Mouse (Mus musculus): Measurements from ENCODE around the gene Cryzl1. TPM values are rescaled to one million over a fixed set of nuclear protein-coding genes. Genes with fewer than 3 reads are reported as not detected.
"Not testable (repeated sequence)": the region's sequence is repeated elsewhere in the genome, so short reads cannot be mapped to it uniquely, and the experiment has no call there.

Gene Cryzl1
- polyA plus RNA-seq, 1 experiment from 2014 or later = 48.2 TPM

DNA sequence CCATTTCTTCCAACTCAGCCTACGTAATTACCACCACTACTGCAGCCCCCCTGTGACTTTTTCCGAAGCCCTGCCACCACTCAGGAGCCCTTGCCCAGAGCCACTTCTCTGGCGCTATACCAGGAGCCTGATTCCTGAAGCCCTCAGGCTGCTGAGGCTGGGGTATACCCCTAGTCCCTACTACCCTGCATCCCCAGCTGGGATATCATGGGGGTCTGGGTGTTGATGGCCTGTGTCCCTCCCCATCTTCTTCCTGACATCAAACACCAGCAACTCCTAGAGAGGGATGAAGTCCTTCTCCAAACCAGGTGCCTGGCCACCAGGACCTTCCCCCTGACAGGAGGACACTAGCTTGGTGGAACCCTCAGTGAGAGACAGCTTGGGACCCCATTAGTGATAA lies 76.6 kb downstream of the Cryzl1 start:
- Histone ChIP-seq H3K4me3 (no peak overlapping the region), H3K36me3 (peaks cover 48% of the 10 kb centered on the region), H3K9me3 (replicated peaks) (no peaks in the 10 kb centered on the region), H3K9ac (no peak overlapping the region), H3K4me2 (no peak overlapping the region), H3K4me1 (replicated peaks) (peaks cover 10% of the 10 kb centered on the region), H3K27ac (ENCODE audit: poor library complexity, severe bottlenecking) (no peak overlapping the region), H3K27me3 (replicated peaks) (no peaks in the 10 kb centered on the region)
- ATAC-seq (ENCODE audit: insufficient number of reproducible peaks, low FRiP score) = no peak
- WGBS = 90% methylated on average over 3 of the region's 3 CpGs

GRCm38 (mm10) chr16:91649781-91650180 lies 79.0 kb downstream of the Cryzl1 start:
- no peak overlapping the region for H3K27ac ChIP-seq (ENCODE audit: poor library complexity, severe bottlenecking)
- H3K27me3 ChIP-seq (replicated peaks) = no peaks in the 10 kb centered on the region
- H3K4me2 ChIP-seq = no peak overlapping the region
- H3K9me3 ChIP-seq (replicated peaks) = no peaks in the 10 kb centered on the region
- H3K4me3 ChIP-seq = no peak overlapping the region
- ATAC-seq (ENCODE audit: insufficient number of reproducible peaks, low FRiP score) = no peak
- H3K4me1 ChIP-seq (replicated peaks) = peaks cover 10% of the 10 kb centered on the region
- H3K36me3 ChIP-seq = peaks cover 24% of the 10 kb centered on the region
- H3K9ac ChIP-seq = no peak overlapping the region

DNA sequence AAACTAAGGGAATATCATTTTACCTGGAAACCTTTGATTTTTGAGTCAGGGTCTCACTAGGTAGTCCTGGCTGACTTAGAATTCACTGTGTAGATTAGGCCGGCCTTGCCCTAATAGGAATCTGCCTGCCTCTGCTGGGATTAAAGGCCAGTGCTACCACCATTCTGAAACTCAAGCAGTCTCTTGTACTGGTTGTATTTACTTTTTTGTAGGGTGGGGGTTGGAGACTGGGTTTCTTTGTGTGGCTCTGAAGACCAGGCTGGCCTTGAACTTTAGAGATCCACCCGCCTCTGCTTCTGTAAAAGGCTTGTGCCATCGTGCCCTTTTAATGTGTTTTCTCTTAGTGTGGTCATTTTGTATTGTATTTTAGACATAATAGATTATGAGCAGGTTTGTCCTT lies 79.5 kb downstream of the Cryzl1 start:
- H3K4me2 ChIP-seq = peak overlapping the region; percentile 79
- H3K9ac ChIP-seq = peak overlapping the region; percentile 57
- no peak overlapping the region for H3K27ac ChIP-seq (ENCODE audit: poor library complexity, severe bottlenecking)
- WGBS = 55% methylated on average over 3 of the region's 3 CpGs
- H3K9me3 ChIP-seq (replicated peaks) = no peaks in the 10 kb centered on the region
- peak overlapping the region; percentile 40 for H3K4me3 ChIP-seq
- ATAC-seq (ENCODE audit: insufficient number of reproducible peaks, low FRiP score) = no peak
- no peaks in the 10 kb centered on the region for H3K27me3 ChIP-seq (replicated peaks)
- H3K36me3 ChIP-seq = peaks cover 21% of the 10 kb centered on the region
- peaks cover 12% of the 10 kb centered on the region for H3K4me1 ChIP-seq (replicated peaks)

- Histone ChIP-seq H3K9me3 (replicated peaks) (no peaks in the 10 kb centered on the region), H3K4me1 (replicated peaks) (peaks cover 12% of the 10 kb centered on the region), H3K4me2 (peak overlapping the region; percentile 55), H3K27me3 (replicated peaks) (no peaks in the 10 kb centered on the region), H3K36me3 (peaks cover 19% of the 10 kb centered on the region), H3K4me3 (peak overlapping the region; percentile 87), H3K27ac (ENCODE audit: poor library complexity, severe bottlenecking) (peak overlapping the region; percentile 99), H3K9ac (peak overlapping the region; percentile 95)
- ATAC-seq (ENCODE audit: insufficient number of reproducible peaks, low FRiP score) = peak; percentile 76
- WGBS = under 1% methylated on average over 25 of the region's 25 CpGs
Observed at GRCm38 (mm10) chr16:91648220-91648550, 80.6 kb downstream of the Cryzl1 start.

DNA sequence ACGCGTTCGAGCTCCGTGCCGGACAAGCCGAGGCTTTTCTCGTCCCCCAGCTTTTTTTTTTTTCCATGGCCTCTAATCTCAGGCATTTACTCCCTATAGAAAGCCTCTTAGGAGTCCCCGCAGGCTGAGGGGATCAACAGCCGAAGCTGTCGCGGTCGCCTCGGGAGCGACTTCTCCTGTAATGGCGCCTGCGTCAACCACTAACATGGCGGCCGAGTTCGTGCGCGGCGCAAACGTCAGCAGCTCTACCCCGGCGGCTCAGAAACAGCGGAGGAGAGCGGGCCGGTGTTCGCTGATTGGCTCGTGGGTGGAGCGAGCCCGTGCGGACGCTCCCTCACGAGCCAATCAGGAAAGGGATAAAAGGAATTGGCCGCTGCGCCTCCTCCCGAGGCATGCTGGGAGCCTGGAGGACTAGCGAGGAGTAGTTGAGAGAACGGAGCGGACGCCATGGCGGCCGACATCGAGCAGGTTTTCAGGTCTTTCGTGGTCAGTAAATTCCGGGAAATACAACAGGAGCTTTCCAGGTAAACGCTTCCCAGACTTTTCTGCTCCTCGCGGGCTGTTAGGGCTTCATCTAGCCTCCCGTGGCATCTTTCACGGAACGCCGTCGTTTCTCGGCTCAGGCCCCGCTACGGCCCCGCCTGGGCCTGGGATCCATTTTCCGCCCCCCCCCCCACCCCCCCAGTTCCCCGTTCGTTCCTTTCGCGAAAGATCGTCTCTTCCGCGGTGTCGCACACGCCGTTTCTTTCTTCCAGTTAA lies 81.1 kb downstream of the Cryzl1 start, which contains the start of gene Son:
Son (plus strand) TSS at position 46 of the 759 bp plus-strand sequence.
- no peaks in the 10 kb centered on the region for H3K27me3 ChIP-seq (replicated peaks)
- no peaks in the 10 kb centered on the region for H3K9me3 ChIP-seq (replicated peaks)
- H3K9ac ChIP-seq = peak within 1 kb of the TSS; percentile 95
- peak within 1 kb of the TSS; percentile 87 for H3K4me3 ChIP-seq
- under 1% methylated on average over 70 of the region's 70 CpGs for WGBS
- peak within 1 kb of the TSS; percentile 99 for H3K27ac ChIP-seq (ENCODE audit: poor library complexity, severe bottlenecking)
- ATAC-seq (ENCODE audit: insufficient number of reproducible peaks, low FRiP score) = peak; percentile 95
- H3K4me1 ChIP-seq (replicated peaks) = peaks cover 12% of the 10 kb centered on the region
- peak within 1 kb of the TSS; percentile 93 for H3K4me2 ChIP-seq
- peaks cover 23% of the 10 kb centered on the region for H3K36me3 ChIP-seq

GRCm38 (mm10) chr16:91646681-91647419 lies 81.9 kb downstream of the Cryzl1 start, which contains the start of gene Gart:
TSS of gene Gart (minus strand) at chr16:91646952.
- Histone ChIP-seq H3K27me3 (replicated peaks) (no peaks in the 10 kb centered on the region), H3K4me2 (peak within 1 kb of the TSS; percentile 93), H3K4me1 (replicated peaks) (peaks cover 8% of the 10 kb centered on the region), H3K36me3 (peaks cover 23% of the 10 kb centered on the region), H3K9me3 (replicated peaks) (no peaks in the 10 kb centered on the region), H3K4me3 (peak within 1 kb of the TSS; percentile 87), H3K9ac (peak within 1 kb of the TSS; percentile 95), H3K27ac (ENCODE audit: poor library complexity, severe bottlenecking) (peak within 1 kb of the TSS; percentile 99)
- under 1% methylated on average over 59 of the region's 59 CpGs for WGBS
- ATAC-seq (ENCODE audit: insufficient number of reproducible peaks, low FRiP score) = peak; percentile 92

DNA sequence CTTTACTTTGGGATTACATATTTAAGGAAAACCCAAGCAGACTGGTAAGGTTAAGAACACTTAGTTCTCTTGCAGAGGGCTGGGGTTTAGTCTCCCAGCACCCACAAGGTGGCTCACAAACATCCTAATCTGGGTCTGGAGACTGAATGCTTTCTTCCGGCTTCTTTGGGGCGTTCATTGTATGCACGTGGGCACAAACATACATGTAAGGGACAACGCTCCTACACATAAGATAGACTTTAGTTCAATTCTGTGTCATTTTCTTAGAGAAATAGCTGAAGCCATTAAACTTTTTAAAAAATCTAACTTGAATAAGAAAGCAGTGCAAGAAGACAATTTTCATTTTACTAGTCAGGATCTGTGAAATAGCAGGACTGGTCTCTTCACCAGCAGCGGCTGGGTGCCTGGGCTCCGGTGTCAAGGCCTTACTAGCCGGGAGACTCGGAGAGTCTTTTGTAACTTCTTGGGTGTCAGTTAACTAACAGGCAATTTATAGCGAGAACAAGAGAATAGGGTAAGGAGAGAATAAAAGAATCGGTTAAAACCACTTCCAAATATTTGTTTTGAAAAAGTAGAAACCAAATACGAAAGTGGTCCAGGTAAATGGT lies 82.7 kb downstream of the Cryzl1 start:
- 0 out of 2 replicates have a peak overlapping the region, but pooled peaks have one; percentile 99 for H3K27ac ChIP-seq (ENCODE audit: poor library complexity, severe bottlenecking)
- 2% methylated on average over 11 of the region's 11 CpGs for WGBS
- H3K4me2 ChIP-seq = peak overlapping the region; percentile 93
- no peaks in the 10 kb centered on the region for H3K9me3 ChIP-seq (replicated peaks)
- peak overlapping the region; percentile 78 for H3K9ac ChIP-seq
- H3K4me3 ChIP-seq = peak overlapping the region; percentile 87
- H3K4me1 ChIP-seq (replicated peaks) = peaks cover 8% of the 10 kb centered on the region
- no peaks in the 10 kb centered on the region for H3K27me3 ChIP-seq (replicated peaks)
- H3K36me3 ChIP-seq = peaks cover 25% of the 10 kb centered on the region
- ATAC-seq (ENCODE audit: insufficient number of reproducible peaks, low FRiP score) = no peak

DNA sequence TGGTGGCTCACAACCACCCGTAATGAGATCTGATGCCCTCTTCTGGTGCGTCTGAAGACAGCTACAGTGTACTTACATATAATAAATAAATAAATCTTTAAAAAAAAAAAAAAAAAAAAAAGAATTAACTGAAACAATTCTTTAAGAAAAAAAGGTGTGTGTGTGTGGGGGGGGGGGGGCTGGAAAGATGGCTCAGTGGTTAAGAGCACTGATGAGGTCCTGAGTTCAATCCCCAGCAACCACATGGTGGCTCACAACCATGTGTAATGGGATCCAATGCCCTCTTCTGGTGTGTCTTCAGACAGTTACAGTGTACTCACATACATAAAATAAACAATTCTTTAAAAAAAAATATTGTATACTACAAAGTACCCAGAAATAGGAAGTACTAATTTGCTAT lies 83.4 kb downstream of the Cryzl1 start:
- H3K9me3 ChIP-seq (replicated peaks); H3K4me3 ChIP-seq; H3K27me3 ChIP-seq (replicated peaks); H3K27ac ChIP-seq (ENCODE audit: poor library complexity, severe bottlenecking); H3K4me1 ChIP-seq (replicated peaks); ATAC-seq (ENCODE audit: insufficient number of reproducible peaks, low FRiP score); H3K9ac ChIP-seq: not testable (repeated sequence)
- H3K36me3 ChIP-seq = peaks cover 28% of the 10 kb centered on the region
- peak overlapping the region; percentile 31; the same call in 1 of the 2 replicates for H3K4me2 ChIP-seq
- WGBS = 82% methylated on average over 1 of the region's 2 CpGs

- no peak overlapping the region for H3K27ac ChIP-seq (ENCODE audit: poor library complexity, severe bottlenecking)
- H3K4me2 ChIP-seq = no peak overlapping the region
- no peak overlapping the region for H3K4me3 ChIP-seq
- no peaks in the 10 kb centered on the region for H3K9me3 ChIP-seq (replicated peaks)
- peaks cover 33% of the 10 kb centered on the region for H3K36me3 ChIP-seq
- H3K4me1 ChIP-seq (replicated peaks) = peaks cover 6% of the 10 kb centered on the region
- no peak for ATAC-seq (ENCODE audit: insufficient number of reproducible peaks, low FRiP score)
- no peak overlapping the region for H3K9ac ChIP-seq
- 77% methylated on average over 2 of the region's 2 CpGs for whole genome bisulfite sequencing
- no peaks in the 10 kb centered on the region for H3K27me3 ChIP-seq (replicated peaks)
Observed at GRCm38 (mm10) chr16:91644901-91645300, 83.9 kb downstream of the Cryzl1 start.

- Histone ChIP-seq H3K36me3 (peaks cover 79% of the 10 kb centered on the region), H3K9me3 (replicated peaks) (no peaks in the 10 kb centered on the region), H3K9ac (no peak overlapping the region), H3K4me3 (no peak overlapping the region), H3K27ac (ENCODE audit: poor library complexity, severe bottlenecking) (no peak overlapping the region), H3K4me2 (no peak overlapping the region), H3K27me3 (replicated peaks) (no peaks in the 10 kb centered on the region), H3K4me1 (replicated peaks) (0 out of 2 replicates have a peak, but pooled peaks cover 2% of the 10 kb centered on the region)
- 93% methylated on average over 8 of the region's 8 CpGs for WGBS
- no peak for ATAC-seq (ENCODE audit: insufficient number of reproducible peaks, low FRiP score)
Observed at GRCm38 (mm10) chr16:91640171-91640570, 88.6 kb downstream of the Cryzl1 start.

DNA sequence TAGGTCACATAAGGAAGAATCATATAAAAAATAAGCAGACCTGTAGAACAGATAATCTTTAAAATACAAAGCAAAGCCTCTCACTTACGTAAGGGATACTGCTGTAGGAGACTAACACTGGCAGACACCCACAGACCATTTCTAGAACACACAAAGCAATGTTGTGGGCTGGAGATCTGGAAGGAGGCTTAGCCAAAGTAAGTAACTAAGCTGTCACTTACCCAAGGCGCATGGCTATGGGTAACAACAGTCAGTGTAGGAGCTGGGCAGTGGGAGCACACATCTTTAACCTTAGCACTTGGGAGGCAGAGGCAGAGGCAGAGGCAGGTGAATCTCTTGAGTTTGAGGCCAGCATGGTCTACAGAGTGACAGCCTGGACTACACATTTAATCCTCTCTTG lies 89.1 kb downstream of the Cryzl1 start:
- Histone ChIP-seq H3K9me3 (replicated peaks) (no peaks in the 10 kb centered on the region), H3K36me3 (peaks cover 84% of the 10 kb centered on the region), H3K27ac (ENCODE audit: poor library complexity, severe bottlenecking) (no peak overlapping the region), H3K9ac (0 out of 2 replicates have a peak overlapping the region, but pooled peaks have one; percentile 41), H3K27me3 (replicated peaks) (no peaks in the 10 kb centered on the region), H3K4me3 (no peak overlapping the region), H3K4me2 (no peak overlapping the region), H3K4me1 (replicated peaks) (0 out of 2 replicates have a peak, but pooled peaks cover under 1% of the 10 kb centered on the region)
- no peak for ATAC-seq (ENCODE audit: insufficient number of reproducible peaks, low FRiP score)
- WGBS = 91% methylated on average over 2 of the region's 2 CpGs

Data from heart, embryonic 12.5 days (tissue).